Comparison of ENCODE assay signal across 25 mouse cellular contexts in genomic region chr4:142501177-142501576, GRCm38 (mm10).
DNase-seq lines count a peak whose midpoint lies in the region; ATAC-seq and TF ChIP-seq lines count a peak whose summit lies in the region.
"Had no signal": no experiment of that assay in that cellular context is flagged by ENCODE, and none has a peak within 500 bp of the region (broad histone marks: within the 10 kb centered on the region; RNA-seq: fewer than 3 reads in every experiment).

No protein-coding gene starts in this region.

- H3K9ac ChIP-seq in forebrain, embryonic 13.5 days = no peak overlapping the region
- H3K9ac ChIP-seq in forebrain, embryonic 11.5 days (ENCODE audit: low read length) = no peak overlapping the region
- no peak overlapping the region for H3K9ac ChIP-seq in hindbrain, postnatal 0 days (replicated peaks; ENCODE audit: low read length)
- H3K9ac ChIP-seq in hindbrain, embryonic 16.5 days (ENCODE audit: low read depth, low read length) = no peak overlapping the region
- no peak overlapping the region for H3K9ac ChIP-seq in neural tube, embryonic 15.5 days (replicated peaks)
- H3K9ac ChIP-seq: embryonic facial prominence, embryonic 13.5 days; hindbrain, embryonic 12.5 days; hindbrain, embryonic 15.5 days had no signal

- H3K27ac ChIP-seq in forebrain, embryonic 13.5 days = 0 out of 2 replicates have a peak overlapping the region, but pooled peaks have one; percentile 0
- H3K27ac ChIP-seq in forebrain, embryonic 11.5 days (ENCODE audit: low read depth, low read length) = no peak overlapping the region
- H3K27ac ChIP-seq in hindbrain, postnatal 0 days = no peak overlapping the region
- no peak overlapping the region for H3K27ac ChIP-seq in hindbrain, embryonic 16.5 days (ENCODE audit: low read depth, low read length)
- no peak overlapping the region for H3K27ac ChIP-seq in neural tube, embryonic 15.5 days (replicated peaks)
- H3K27ac ChIP-seq: embryonic facial prominence, embryonic 10.5 days; embryonic facial prominence, embryonic 13.5 days; gastrocnemius, adult 2 months; hindbrain, embryonic 12.5 days; hindbrain, embryonic 15.5 days had no signal

- no peak for TF ChIP-seq POLR2A in brain, embryonic 14.5 days (IDR thresholded peaks at IDR 0.05; ENCODE audit: borderline replicate concordance, extremely low read depth, insufficient read depth, insufficient read length, poor library complexity, severe bottlenecking)

- H3K4me2 ChIP-seq in forebrain, embryonic 13.5 days = no peak overlapping the region
- no peak overlapping the region for H3K4me2 ChIP-seq in forebrain, embryonic 11.5 days (ENCODE audit: low read depth, low read length, severe bottlenecking)
- no peak overlapping the region for H3K4me2 ChIP-seq in hindbrain, postnatal 0 days (ENCODE audit: low read depth, low read length)
- H3K4me2 ChIP-seq in hindbrain, embryonic 16.5 days (ENCODE audit: low read length) = no peak overlapping the region
- peak overlapping the region; percentile 23; the same call in 1 of the 2 replicates for H3K4me2 ChIP-seq in neural tube, embryonic 15.5 days
- H3K4me2 ChIP-seq: embryonic facial prominence, embryonic 13.5 days; heart, embryonic 11.5 days; hindbrain, embryonic 12.5 days; hindbrain, embryonic 15.5 days had no signal

- ATAC-seq in forebrain, embryonic 13.5 days = 0 out of 2 replicates have a peak, but pooled peaks have one; percentile 50
- ATAC-seq in forebrain, embryonic 11.5 days (replicated peaks; ENCODE audit: low FRiP score) = no peak; the same call in 1 of the 2 replicates
- ATAC-seq in hindbrain, postnatal 0 days = no peak
- ATAC-seq in hindbrain, embryonic 16.5 days = no peak
- no peak; the same call in 1 of the 2 replicates for ATAC-seq in neural tube, embryonic 15.5 days (ENCODE audit: low FRiP score)
- ATAC-seq: activated CD4-positive, CD25-positive, alpha-beta regulatory T cell, adult 4 months; CD4-positive, CD25-positive, alpha-beta regulatory T cell, adult 4 months; inflammation-experienced regulatory T-cells, adult 6 months; intestine, embryonic 16.5 days had no signal

- no peaks in the 10 kb centered on the region for H3K9me3 ChIP-seq in forebrain, embryonic 13.5 days (replicated peaks)
- no peaks in the 10 kb centered on the region for H3K9me3 ChIP-seq in forebrain, embryonic 11.5 days (ENCODE audit: control insufficient read depth, low read length)
- no peaks in the 10 kb centered on the region for H3K9me3 ChIP-seq in hindbrain, postnatal 0 days (ENCODE audit: low read length)
- no peaks in the 10 kb centered on the region for H3K9me3 ChIP-seq in hindbrain, embryonic 16.5 days (ENCODE audit: control insufficient read depth, low read length)
- no peaks in the 10 kb centered on the region for H3K9me3 ChIP-seq in neural tube, embryonic 15.5 days (replicated peaks)
- H3K9me3 ChIP-seq: embryonic facial prominence, embryonic 10.5 days; embryonic facial prominence, embryonic 13.5 days; hindbrain, embryonic 12.5 days; hindbrain, embryonic 15.5 days had no signal

- no peaks in the 10 kb centered on the region for H3K27me3 ChIP-seq in forebrain, embryonic 13.5 days
- H3K27me3 ChIP-seq in forebrain, embryonic 11.5 days (ENCODE audit: control insufficient read depth, insufficient read depth, low read length) = no peaks in the 10 kb centered on the region
- no peaks in the 10 kb centered on the region for H3K27me3 ChIP-seq in hindbrain, postnatal 0 days (ENCODE audit: insufficient read depth, low read length)
- no peaks in the 10 kb centered on the region for H3K27me3 ChIP-seq in hindbrain, embryonic 16.5 days (replicated peaks; ENCODE audit: control insufficient read depth, insufficient read depth, low read length)
- H3K27me3 ChIP-seq in neural tube, embryonic 15.5 days (replicated peaks) = no peaks in the 10 kb centered on the region
- H3K27me3 ChIP-seq: hindbrain, embryonic 12.5 days; hindbrain, embryonic 15.5 days had no signal

- H3K4me3 ChIP-seq in forebrain, embryonic 13.5 days = no peak overlapping the region
- no peak overlapping the region for H3K4me3 ChIP-seq in forebrain, embryonic 11.5 days (ENCODE audit: low read depth, low read length)
- H3K4me3 ChIP-seq in hindbrain, postnatal 0 days (ENCODE audit: low read length) = no peak overlapping the region
- no peak overlapping the region for H3K4me3 ChIP-seq in hindbrain, embryonic 16.5 days (ENCODE audit: low read length)
- no peak overlapping the region for H3K4me3 ChIP-seq in neural tube, embryonic 15.5 days (replicated peaks)
- H3K4me3 ChIP-seq: embryonic facial prominence, embryonic 10.5 days; embryonic facial prominence, embryonic 13.5 days; erythroblast, embryonic 14.5 days; gastrocnemius, adult 2 months; hindbrain, embryonic 12.5 days; hindbrain, embryonic 15.5 days had no signal

- no peak for TF ChIP-seq CTCF in hindbrain, postnatal 0 days (IDR thresholded peaks at IDR 0.05; ENCODE audit: low read depth)
- no peak for TF ChIP-seq CTCF in brain, embryonic 14.5 days (IDR thresholded peaks at IDR 0.05; ENCODE audit: borderline replicate concordance, extremely low read depth, insufficient read depth, insufficient read length)

- H3K4me1 ChIP-seq in forebrain, embryonic 13.5 days = peaks cover 30% of the 10 kb centered on the region
- H3K4me1 ChIP-seq in forebrain, embryonic 11.5 days (replicated peaks; ENCODE audit: control insufficient read depth, insufficient read depth, low read length) = peaks cover 2% of the 10 kb centered on the region
- H3K4me1 ChIP-seq in hindbrain, postnatal 0 days (ENCODE audit: insufficient read depth, low read length) = peaks cover 3% of the 10 kb centered on the region; the same call in 1 of the 2 replicates
- peaks cover 4% of the 10 kb centered on the region for H3K4me1 ChIP-seq in hindbrain, embryonic 16.5 days (ENCODE audit: control insufficient read depth, insufficient read depth, low read depth, low read length)
- peaks cover 13% of the 10 kb centered on the region for H3K4me1 ChIP-seq in neural tube, embryonic 15.5 days

- H3K36me3 ChIP-seq in forebrain, embryonic 13.5 days (ENCODE audit: poor library complexity, severe bottlenecking) = no peaks in the 10 kb centered on the region
- no peaks in the 10 kb centered on the region for H3K36me3 ChIP-seq in forebrain, embryonic 11.5 days (ENCODE audit: control insufficient read depth, insufficient read depth, low read length)
- H3K36me3 ChIP-seq in hindbrain, postnatal 0 days (ENCODE audit: insufficient read depth, low read length) = no peaks in the 10 kb centered on the region
- no peaks in the 10 kb centered on the region for H3K36me3 ChIP-seq in hindbrain, embryonic 16.5 days (ENCODE audit: control insufficient read depth, insufficient read depth, low read length)
- H3K36me3 ChIP-seq in neural tube, embryonic 15.5 days = no peaks in the 10 kb centered on the region
- H3K36me3 ChIP-seq: embryonic facial prominence, embryonic 10.5 days; embryonic facial prominence, embryonic 13.5 days; hindbrain, embryonic 12.5 days; hindbrain, embryonic 15.5 days had no signal

- 56% methylated on average over 8 of the region's 8 CpGs for WGBS in forebrain, embryonic 13.5 days
- 81% methylated on average over 8 of the region's 8 CpGs for whole genome bisulfite sequencing in forebrain, embryonic 11.5 days
- WGBS in hindbrain, postnatal 0 days = 56% methylated on average over 8 of the region's 8 CpGs
- 57% methylated on average over 8 of the region's 8 CpGs for WGBS in hindbrain, embryonic 16.5 days
- WGBS in neural tube, embryonic 15.5 days = 43% methylated on average over 8 of the region's 8 CpGs

- no peak for DNase-seq in forebrain, embryonic 11.5 days (ENCODE audit: low spot score)
- peak; percentile 23 for DNase-seq in hindbrain, postnatal 0 days (ENCODE audit: low spot score)
- DNase-seq in brain, embryonic 14.5 days (ENCODE audit: low read depth) = peak; percentile 78
- DNase-seq: adrenal gland, adult 8-10 months; adrenal gland, postnatal 25 days; cerebellum, adult 18-20 months; cerebellum, adult 9-11 months; embryo, embryonic 11 days; gastrocnemius, adult 2 months; gastrocnemius, postnatal 14 days; heart, adult 11 months; kidney, adult 18-20 months had no signal
